Mouse (Mus musculus) brain, embryonic 14.5 days (tissue): ENCODE measurements around the gene Sox5. TPM values are rescaled to one million over a fixed set of nuclear protein-coding genes. Genes with fewer than 3 reads are reported as not detected.

ENCODE experiments used
- DNase-seq: peaks from one replicate; pipeline ENCODE4 v3.0.0-alpha.2; 2011; ENCODE audit warnings: low read depth
- CTCF ChIP-seq: fragments of 200-500 bp; IDR thresholded peaks from 2 replicates; pipeline ENCODE4 v1.5.1; 2012; ENCODE audit warnings: inconsistent platforms, mild to moderate bottlenecking, moderate library complexity, borderline replicate concordance; ENCODE audit not compliant: insufficient read depth, insufficient read length; ENCODE audit errors: extremely low read depth
- POLR2A ChIP-seq: fragments of 200-500 bp; IDR thresholded peaks from 2 replicates; pipeline ENCODE4 v1.6.1; 2012; ENCODE audit warnings: mild to moderate bottlenecking, inconsistent platforms, borderline replicate concordance; ENCODE audit not compliant: poor library complexity, insufficient read depth, insufficient read length, severe bottlenecking; ENCODE audit errors: extremely low read depth
- polyA plus RNA-seq: library from polyadenylated mRNA; depleted of rRNA; stranded (reverse); fragments of >200 nt; gene quantifications from 2 replicates; pipeline ENCODE4 v1.2.3, GENCODE M21; 2012

Gene Sox5
- polyA plus RNA-seq, 1 experiment: 30.3 TPM

DNA sequence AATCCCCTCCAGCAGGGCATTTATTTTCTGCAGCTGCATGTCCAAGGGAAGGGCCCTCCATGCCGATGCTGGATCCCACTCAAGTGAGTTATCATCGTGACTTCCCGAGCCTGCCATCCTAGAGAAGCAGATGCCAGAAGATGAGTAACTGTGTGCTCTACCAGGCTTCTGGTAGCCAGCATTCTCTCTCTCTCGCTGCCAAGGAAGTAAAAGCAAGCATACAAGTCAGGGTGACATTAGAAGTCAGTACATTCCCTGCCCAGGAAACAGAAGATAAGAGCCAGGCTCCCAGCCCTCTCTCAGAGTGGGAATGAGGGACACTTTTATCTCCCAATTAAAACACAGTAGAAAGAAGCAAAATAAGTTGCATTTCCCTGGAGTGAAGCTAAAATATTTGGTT, 86.1 kb downstream of the Sox5 start:
- peak; percentile 40 for DNase-seq
- TF ChIP-seq POLR2A: no peak

DNA sequence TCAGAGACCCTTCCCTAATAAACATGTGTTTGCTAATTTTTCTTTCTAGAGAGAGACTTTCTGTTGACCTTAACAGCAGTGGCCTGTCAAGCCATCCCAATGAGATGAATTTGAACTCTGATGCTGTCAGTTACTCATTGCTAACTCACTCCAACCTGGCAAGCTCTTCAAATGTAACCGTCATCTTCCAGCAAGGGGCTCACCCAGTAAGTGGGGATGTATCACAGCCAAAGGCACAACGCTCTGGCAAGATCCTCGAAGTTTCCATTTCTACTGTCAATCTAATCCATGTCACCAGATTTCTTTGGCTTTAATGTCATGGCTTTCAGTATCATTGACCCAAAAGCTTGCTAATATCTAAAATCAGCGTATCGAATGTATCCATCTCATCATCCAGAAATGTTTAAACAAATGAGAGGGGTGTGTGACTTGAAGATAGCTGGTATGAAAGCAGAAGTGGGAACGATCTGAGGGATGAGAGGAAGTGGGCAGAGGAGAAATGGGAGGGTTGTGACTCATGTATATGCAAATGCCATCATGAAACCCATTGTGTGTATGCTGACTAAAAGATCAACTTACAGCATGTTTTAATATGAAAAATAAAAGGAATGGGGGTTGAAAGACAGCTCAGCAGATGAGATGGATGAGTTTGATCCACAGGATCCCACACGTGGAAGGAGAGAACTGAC, 88.4 kb downstream of the Sox5 start:
- TF ChIP-seq POLR2A (no peak), CTCF (no peak)
- DNase-seq: no peak

DNA sequence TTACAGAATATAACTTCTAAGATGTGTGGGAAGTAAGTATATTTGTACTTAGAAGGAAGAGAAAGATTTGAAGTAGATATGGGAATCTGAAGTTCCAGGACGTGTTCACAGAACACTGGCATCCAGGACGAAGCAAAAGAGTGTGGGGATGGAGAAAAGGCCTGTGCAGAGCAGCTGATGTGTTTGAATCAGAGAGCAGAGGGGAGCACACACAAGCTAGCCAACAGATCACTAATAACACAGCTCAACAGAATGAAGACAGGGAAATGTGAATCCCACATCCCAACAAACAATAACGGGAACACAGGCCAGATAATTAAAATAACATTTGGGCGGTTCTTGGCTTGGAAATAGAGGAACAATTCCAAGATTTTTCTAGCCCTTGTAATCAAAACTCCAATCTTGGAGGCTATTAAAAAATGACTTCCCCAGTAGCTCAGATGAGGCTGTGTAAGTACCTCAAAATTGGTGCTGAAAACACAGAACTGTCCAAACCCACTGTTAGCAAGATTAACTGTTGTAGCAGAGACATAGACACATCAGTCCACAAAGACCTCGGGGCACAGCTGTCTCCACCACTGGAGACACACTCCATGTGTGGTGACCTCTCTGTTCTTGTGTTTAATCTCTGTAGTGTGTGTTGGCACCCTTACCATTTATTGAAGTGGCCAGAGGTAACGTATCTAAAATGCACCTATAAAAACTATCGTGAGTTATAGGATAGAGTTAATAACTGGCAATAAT, 90.3 kb downstream of the Sox5 start:
- no peak for DNase-seq
- TF ChIP-seq CTCF: no peak
- TF ChIP-seq POLR2A: no peak

DNA sequence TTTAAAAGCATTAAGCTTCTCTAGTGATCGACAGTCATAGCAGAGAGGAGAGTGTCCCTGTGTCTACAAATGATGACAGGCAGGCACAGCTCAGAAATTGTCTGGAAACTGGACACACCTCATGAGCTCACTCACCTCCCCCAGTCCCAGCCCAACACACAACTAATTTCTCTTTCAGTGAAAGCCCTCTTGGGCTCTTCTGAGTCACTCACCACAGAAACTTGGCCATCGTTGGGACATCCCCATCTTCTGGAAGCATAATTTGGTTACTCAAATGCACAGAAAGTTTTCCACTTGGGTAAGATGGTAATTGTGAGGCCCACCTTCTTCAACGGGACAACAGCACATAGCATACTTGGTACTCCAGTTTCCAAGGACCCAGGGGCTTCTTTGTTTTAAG, 92.7 kb downstream of the Sox5 start:
- TF ChIP-seq POLR2A: no peak
- no peak for TF ChIP-seq CTCF
- DNase-seq: no peak

DNA sequence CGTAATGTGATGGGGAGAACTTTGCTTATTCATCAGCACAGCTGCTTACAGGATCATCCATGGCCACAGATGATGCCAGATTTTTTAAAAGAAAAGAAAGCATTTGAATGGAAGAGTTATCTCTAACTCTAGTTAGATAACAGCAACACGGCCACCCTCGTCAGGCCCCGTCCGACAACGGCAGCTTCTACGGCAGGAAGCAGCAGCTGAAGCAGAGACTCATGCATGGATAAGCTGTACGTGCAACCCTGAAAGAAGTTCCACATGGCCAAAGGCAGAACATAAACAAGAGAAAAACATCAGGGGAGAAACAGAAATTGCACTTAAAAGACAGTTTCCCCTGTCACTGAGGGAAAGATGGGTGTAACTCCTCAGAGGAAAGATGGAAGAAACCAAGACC, 94.1 kb downstream of the Sox5 start:
- TF ChIP-seq CTCF (no peak), POLR2A (no peak)
- DNase-seq: no peak

DNA sequence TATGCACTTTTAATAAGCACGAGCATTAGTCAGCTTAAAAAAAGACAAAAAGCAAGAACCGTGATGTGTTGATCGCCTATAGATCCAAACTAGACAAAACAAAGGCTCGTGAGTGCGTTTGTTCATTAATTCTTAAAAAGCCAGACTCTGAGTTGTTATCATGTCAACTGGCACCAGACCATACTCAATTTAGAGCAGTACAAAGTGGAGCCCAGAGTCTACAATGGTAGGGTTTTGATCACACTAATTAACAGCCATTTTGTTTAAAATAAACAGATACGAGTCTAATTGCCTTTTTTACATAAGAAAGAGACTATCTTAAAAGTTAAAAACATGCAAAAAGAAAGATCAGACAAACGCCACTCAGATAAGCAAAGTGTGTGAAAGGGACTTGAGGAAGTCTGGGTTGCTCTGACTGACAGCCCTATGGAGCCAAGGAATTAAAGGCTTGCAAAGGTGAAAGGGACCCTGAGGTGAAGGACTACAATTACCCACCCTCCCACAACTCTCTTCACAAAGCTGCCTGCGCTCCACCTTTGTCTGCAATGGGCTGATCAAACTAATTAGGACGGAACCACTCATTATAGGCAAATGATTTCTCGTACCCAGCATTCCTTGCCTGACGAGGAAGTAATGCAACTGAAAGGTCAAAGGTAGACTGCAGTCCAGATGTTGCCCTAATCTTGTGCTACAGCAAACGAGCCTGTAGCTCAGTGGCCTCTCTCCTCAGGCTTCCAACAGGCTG, 100.6 kb downstream of the Sox5 start:
- DNase-seq: peak; percentile 78
- TF ChIP-seq POLR2A (no peak), CTCF (no peak)

DNA sequence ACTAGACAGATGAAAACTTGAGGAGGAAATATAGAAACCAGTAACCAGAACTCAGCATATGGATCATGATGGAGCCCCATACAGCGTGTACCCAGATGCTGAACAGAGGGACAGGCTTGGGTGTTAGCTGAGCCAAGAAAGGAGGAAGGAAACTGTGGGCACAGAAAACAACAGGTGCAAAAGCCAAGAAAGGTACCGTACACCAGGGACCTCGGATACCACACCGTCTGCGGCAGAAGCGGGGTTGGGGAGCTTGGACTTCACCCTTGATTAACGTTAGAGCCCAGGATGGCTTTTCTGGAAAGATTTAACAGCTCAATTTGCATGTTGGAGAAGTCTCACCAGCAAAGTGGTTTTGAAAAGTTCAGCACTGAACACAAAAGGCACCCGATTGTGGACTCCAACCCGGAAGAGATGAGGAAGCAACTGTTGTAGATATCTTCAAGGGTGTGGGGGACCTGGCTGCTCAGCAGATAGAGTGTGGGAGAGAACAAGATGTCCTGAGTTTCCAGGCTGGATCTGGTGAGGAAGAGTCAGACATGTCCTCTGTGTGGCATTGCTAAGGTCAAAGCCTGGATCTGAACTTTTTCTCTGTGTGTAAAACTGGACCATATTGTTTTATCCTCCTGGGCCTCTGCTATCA, 104.2 kb downstream of the Sox5 start:
- TF ChIP-seq POLR2A (no peak), CTCF (no peak)
- no peak for DNase-seq

DNA sequence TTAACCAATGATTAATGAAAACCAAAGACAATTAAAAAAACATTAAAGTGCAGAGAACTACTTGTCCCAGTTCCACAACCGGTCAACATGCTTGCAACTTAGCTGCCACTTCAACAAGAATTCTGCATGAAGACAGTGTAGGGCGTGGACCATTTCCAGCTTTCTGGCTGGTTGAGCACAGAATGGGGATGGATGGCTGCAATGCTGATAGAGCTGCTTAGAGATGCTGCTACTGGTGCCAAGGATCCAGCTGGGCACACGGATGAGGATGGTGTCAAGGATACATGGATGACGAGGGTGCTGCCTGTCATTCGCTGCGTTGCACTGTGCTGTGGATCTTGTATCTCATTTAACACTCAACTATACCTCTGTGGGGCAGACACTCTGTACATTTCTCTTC, 106.7 kb downstream of the Sox5 start:
- no peak for TF ChIP-seq CTCF
- no peak for TF ChIP-seq POLR2A

DNA sequence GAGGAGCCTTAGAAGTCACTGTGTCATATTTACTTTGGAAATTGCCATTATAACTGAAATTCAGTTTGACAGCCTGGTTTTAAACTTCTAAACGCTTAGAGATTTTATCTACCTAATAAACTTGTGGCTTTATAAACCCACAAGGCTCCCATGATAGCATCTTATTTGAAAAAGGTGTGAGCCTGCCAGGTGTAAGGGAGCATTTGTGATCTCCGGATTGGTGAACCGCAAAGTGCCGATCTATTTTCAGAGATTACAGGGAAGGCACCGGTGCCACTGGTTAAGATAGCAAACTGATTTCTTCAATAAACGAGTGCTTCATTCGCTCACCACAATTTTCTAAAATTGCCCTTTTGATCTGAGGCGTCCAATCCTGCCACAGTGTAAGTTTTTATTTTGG, 107.9 kb downstream of the Sox5 start:
- no peak for DNase-seq

More for the DNA sequence above, 106.7 kb downstream of the Sox5 start:
- no peak for DNase-seq

DNA sequence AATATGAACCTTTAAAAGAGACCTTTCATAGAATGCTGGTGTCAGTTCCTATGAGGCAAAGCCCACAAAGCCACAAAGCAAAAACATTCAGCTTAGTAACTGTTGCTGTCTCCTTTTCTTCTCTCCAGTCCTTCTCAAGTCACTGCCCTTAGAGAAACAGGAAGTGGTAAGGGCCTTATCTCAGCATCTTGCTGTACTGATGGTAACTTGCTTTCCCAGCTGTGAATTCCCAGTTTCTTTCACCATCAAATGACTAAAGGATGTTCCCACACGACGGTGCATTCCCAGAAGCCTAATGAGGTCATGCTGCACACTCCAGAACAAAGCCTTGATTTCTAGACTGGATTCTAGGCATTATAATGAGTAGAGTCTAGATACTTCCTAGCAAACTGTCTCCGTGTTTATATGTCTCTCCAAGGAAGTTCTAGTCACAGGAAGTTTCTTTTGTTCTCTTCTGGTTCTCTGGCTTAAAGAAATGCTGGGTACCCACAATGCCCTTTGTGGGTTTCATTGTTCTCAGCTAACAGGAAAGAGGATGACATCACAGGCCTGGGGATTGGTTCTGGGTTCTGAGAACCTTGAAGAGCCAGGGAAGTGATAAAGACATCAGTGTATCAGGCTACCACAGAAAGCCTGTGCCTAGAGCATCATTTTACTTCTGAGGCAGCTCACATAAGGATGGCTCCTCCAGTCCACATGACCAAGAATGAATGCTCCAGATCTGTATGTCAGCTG, 111.2 kb downstream of the Sox5 start:
- no peak for DNase-seq
- TF ChIP-seq POLR2A (no peak), CTCF (no peak)

More for the DNA sequence above, 107.9 kb downstream of the Sox5 start:
- no peak for TF ChIP-seq CTCF
- no peak for TF ChIP-seq POLR2A
